Mouse (Mus musculus) testis, postnatal 10 days (tissue): Measurements from ENCODE around the gene S100a3.
A peak's percentile ranks its signal among the peaks of the same experiment; 100 is the strongest.

ENCODE experiments used
- DNase-seq: peaks from one replicate; pipeline ENCODE4 v3.0.0; 2021; ENCODE audit warnings: low spot score

S100a3 gene

GRCm38 (mm10) chr3:90574691-90575090 lies 14.3 kb downstream of the S100a3 start:
- DNase-seq: no peak

GRCm38 (mm10) chr3:90575320-90575719 lies 14.9 kb downstream of the S100a3 start:
- no peak for DNase-seq

GRCm38 (mm10) chr3:90576351-90577001 lies 16.1 kb downstream of the S100a3 start:
- DNase-seq: no peak

- no peak for DNase-seq
Observed at GRCm38 (mm10) chr3:90579433-90579832, 19.1 kb downstream of the S100a3 start.

GRCm38 (mm10) chr3:90581141-90581540 lies 20.8 kb downstream of the S100a3 start:
- no peak for DNase-seq

GRCm38 (mm10) chr3:90582156-90582555 lies 21.8 kb downstream of the S100a3 start:
- no peak for DNase-seq

- DNase-seq: no peak
Observed at GRCm38 (mm10) chr3:90582556-90582955, 22.2 kb downstream of the S100a3 start.

- no peak for DNase-seq
Observed at GRCm38 (mm10) chr3:90583893-90584292, 23.5 kb downstream of the S100a3 start.

- peak; percentile 65 for DNase-seq
Observed at GRCm38 (mm10) chr3:90585595-90585994, 25.2 kb downstream of the S100a3 start.

GRCm38 (mm10) chr3:90586016-90586643 lies 25.8 kb downstream of the S100a3 start:
- DNase-seq: no peak

- DNase-seq: peak; percentile 56
Observed at GRCm38 (mm10) chr3:90586906-90587305, 26.5 kb downstream of the S100a3 start.

- no peak for DNase-seq
Observed at GRCm38 (mm10) chr3:90587361-90588101, 27.2 kb downstream of the S100a3 start.

- no peak for DNase-seq
Observed at GRCm38 (mm10) chr3:90589390-90589789, 29.0 kb downstream of the S100a3 start.

- no peak for DNase-seq
Observed at GRCm38 (mm10) chr3:90589947-90590346, 29.6 kb downstream of the S100a3 start, which contains the start of gene S100a2. TSS of gene S100a2 (plus strand) at chr3:90590247.

- no peak for DNase-seq
Observed at GRCm38 (mm10) chr3:90594466-90594865, 34.1 kb downstream of the S100a3 start.

- no peak for DNase-seq
Observed at GRCm38 (mm10) chr3:90595556-90595955, 35.2 kb downstream of the S100a3 start.

- no peak for DNase-seq
Observed at GRCm38 (mm10) chr3:90596810-90597209, 36.4 kb downstream of the S100a3 start.

- DNase-seq: no peak
Observed at GRCm38 (mm10) chr3:90597736-90598135, 37.4 kb downstream of the S100a3 start.

GRCm38 (mm10) chr3:90598212-90598611 lies 37.8 kb downstream of the S100a3 start:
- no peak for DNase-seq

GRCm38 (mm10) chr3:90599401-90599800 lies 39.0 kb downstream of the S100a3 start:
- no peak for DNase-seq

GRCm38 (mm10) chr3:90600036-90600435 lies 39.7 kb downstream of the S100a3 start:
- DNase-seq: no peak

GRCm38 (mm10) chr3:90600458-90601195 lies 40.2 kb downstream of the S100a3 start:
- no peak for DNase-seq
